Mouse (Mus musculus) mouse embryonic stem cell (cell line): ENCODE measurements around the gene Sema6c.
"Not testable (repeated sequence)": the region's sequence is repeated elsewhere in the genome, so short reads cannot be mapped to it uniquely, and the experiment has no call there.

Experiments used
- in situ Hi-C, 2 experiments: fragments of 300-500 bp; cut with MboI; formaldehyde crosslinking; loops; 1 replicate in 1 of 2; 3 replicates in 1 of 2; pipeline ENCODE4 v1.14.3; 2019 to 2020; ENCODE audit warnings: low sequenced_read_pairs in 2 of 2, low pct_unique_long_range_greater_than_20kb in 1 of 2, mixed read lengths in 1 of 2; ENCODE audit not compliant: unreplicated experiment in 1 of 2

Gene Sema6c

DNA sequence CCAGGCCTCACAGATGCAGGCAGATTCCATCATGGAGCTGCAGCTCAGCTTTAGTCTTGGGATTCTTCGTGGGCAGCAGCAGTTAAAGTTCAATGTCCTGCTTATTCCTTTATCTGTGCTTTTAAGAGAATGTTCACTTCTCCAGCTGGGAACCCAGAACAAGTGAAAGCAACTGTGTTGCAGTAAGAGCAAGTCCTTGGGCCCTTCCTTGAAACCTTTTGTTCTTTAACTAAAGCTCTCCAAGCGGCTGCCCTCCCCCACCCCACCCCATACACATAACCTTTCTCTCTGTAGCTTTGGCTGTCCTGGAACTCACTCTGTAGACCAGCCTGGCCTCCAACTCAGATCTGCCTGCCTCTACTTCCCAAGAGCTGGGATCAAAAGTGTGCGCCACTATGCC, 16.2 kb downstream of the Sema6c start:
- in situ Hi-C loops: no loop called here

DNA sequence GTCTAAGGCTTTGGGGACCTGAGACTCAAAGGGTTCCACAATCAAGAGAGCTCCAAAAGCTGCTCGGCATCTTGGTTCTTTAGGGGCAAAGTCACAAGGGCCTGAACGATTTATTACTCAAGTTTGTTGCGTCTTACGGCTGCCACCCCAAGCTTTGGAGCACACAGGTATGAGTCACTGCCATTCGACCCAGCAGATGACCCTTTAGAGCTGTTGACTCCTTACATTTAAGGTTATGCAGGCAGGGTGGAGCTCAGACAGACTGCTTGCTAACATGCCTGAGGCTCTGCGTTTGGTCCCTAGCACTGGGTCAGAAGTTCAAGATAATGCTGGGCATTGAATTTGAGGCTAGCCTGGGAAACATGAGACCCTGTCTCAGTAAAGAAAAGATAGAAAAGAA, 17.3 kb downstream of the Sema6c start:
- in situ Hi-C loops: no loop called here

DNA sequence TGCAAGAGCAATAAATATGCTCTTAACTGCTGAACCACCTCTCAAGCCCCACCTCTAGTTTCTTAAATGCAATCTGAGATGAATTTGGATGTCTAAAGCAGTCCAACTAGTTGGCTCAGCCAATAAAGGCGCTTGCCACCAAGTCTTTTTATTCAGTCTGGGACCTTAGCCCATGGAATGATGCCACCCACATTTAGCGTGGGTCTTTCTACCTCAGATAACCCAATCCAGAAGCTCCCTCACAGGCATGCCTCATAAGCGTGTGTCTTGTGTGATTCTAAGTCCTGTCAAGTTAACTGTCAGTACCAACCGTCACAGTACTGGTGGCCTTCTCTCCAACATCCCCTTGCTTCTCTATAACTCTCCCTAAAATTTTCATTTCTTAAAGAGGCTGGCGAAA, 18.7 kb downstream of the Sema6c start:
- in situ Hi-C loops: no loop called here

DNA sequence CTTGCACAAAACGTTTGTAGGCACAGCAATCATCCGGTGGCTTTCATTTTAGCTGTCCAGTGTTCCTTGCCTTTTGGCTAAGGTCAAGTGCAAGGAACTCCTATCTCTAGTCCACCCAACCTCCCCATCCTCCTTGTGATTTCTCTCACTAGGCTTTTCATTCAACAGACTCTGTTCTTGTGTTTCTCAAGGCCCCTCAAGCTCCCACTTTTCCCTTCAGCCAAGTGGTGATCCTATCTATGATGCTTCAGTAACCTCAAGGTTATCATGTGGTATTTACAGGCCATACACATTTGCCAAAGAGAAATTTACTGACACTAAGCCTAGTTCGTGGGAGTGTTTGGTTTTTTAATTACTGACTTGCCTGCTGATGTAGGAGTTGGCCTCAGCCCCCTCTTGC, 19.6 kb downstream of the Sema6c start:
- in situ Hi-C loops: no loop called here

GRCm38 (mm10) chr3:95181841-95182240, 21.6 kb downstream of the Sema6c start:
- in situ Hi-C loops: no loop called here

GRCm38 (mm10) chr3:95184796-95185577, 24.7 kb downstream of the Sema6c start:
- in situ Hi-C loops: no loop called here

GRCm38 (mm10) chr3:95186100-95186499, 25.8 kb downstream of the Sema6c start:
- in situ Hi-C loops: no loop called here

DNA sequence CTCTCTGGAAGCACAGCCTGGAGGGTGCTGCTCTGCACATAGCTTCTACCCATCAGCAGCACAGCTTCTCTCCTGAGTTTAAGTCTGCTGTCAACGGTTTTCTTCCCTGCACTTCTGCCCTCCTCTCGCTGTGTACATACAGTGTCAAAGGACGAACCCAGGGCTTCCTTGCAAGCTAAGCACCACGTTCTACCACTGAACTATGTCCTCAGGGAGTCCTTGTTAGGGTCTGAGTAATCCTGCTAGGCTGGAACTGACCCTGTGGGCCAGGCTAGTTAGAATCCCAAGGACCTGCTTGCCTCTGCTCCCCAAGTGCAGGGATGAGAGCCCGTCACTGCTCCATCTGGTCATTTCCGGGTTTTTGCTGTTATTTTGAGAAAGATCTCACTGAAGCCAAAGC, 26.6 kb downstream of the Sema6c start:
- in situ Hi-C loops: no loop called here

DNA sequence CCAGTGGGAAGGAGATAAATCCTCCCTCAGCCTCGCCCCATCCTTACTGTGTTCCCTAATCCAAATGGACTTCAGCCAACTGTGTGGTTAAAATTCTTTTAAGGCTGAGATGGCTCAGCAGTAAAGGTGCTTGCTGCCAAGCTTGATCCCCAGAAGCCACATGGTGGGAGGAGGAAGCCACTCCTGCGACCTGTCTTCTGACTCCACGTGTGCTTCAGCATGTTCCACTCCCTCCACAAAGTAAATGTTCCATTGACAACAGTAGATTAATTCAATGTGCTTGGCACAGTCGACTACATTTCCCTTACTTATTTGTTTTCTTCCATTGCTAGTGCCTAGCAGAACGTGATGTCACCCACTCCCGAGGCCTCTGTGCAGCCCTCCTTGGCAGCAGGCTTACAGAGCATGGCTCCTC, 34.5 kb downstream of the Sema6c start:
- in situ Hi-C loops: no loop called here

DNA sequence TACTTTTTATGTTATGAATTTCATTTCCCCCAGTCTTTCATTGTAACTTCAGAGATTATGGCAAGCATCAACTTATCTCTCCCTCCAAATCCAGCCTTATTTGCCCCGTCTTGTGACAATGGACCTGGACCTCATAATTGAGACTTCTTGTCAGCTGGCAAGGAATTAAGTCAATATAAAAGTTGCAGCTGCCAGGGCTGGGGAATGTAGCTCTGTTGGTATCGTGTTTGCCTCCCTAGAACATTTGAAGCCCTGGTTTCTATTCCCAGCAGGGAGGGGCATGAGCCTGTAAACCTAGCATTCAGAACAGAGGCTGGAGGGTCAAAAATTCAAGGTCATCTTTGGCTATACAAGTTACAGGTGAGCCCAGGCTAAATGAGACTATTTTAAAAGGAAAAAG, 35.5 kb downstream of the Sema6c start:
- in situ Hi-C loops: no loop called here

GRCm38 (mm10) chr3:95199101-95199500, 38.8 kb downstream of the Sema6c start:
- in situ Hi-C loops: no loop called here

- in situ Hi-C loops: no loop called here
These were observed 39.9 kb downstream of the Sema6c start for GRCm38 (mm10) chr3:95200132-95200531.

GRCm38 (mm10) chr3:95200562-95200961, 40.3 kb downstream of the Sema6c start:
- in situ Hi-C loops: no loop called here

- in situ Hi-C loops: no loop called here
These were observed 43.6 kb downstream of the Sema6c start for GRCm38 (mm10) chr3:95203880-95204279.

DNA sequence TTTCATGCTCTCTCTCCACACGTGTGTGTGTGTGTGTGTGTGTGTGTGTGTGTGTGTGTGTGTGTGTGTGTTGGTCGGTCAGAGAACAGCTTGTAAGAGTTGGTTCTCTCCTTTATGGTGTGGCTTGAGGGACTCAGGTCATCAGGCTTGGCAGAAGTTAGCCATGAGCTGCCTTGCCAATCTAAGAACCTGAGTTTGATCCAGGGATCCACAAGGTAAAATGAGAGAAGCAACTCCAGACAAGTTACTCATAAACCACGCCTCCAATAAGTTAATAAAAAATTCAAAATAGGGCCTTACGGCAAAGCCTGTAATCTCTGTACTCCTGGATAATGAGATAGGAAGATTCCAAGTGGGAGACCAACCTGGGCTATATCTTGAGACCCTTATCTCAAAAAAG, 48.0 kb downstream of the Sema6c start:
- in situ Hi-C loops: no loop called here

- in situ Hi-C loops: no loop called here
These were observed 50.3 kb downstream of the Sema6c start for GRCm38 (mm10) chr3:95210585-95210984.

DNA sequence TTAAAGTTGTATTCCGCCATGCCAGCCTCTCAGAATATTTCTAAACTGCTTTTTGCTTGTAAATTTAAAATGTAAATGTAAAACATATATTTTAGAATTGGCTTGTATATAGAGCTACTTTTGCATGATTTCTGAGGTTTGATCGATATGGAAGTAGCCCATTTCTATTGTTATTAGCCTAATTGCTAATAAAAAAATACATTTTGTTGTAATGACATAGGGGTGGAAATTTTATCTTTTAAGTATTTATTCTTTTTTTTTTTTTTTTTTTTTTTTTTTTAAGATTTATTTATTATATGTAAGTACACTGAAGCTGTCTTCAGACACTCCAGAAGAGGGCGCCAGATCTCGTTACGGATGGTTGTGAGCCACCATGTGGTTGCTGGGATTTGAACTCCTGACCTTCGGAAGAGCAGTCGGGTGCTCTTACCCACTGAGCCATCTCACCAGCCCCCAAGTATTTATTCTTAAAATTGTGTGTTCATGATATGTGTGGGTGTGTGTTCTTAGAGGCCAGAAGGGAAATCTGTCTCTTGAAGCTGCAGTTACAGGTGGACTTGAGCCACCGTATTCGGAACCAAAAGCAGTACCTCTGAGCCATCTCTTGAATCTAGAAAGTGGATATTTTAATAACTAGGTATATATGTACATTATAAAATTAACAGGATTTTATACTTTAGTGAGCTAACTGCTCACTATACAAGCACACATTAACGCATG, 52.8 kb downstream of the Sema6c start:
- in situ Hi-C loops: not testable (repeated sequence)

DNA sequence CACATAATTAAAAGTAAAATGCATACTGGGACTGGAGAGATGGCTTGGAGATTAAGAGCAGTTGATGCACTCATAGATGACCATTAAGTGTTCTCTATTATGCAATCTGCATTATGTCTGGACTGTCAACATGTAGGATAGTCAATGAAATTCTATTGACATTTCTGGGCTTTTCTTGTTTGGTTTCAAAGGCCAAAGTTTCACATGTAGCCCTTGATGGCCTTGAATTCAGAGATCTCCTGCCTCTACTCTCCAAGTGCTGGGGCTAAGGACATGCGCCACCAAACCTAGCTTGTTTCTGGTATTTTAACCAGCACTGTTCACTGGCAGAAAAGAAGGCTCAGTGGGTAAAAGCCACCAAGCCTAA, 53.3 kb downstream of the Sema6c start:
- in situ Hi-C loops: no loop called here

- in situ Hi-C loops: no loop called here
These were observed 56.5 kb downstream of the Sema6c start for GRCm38 (mm10) chr3:95216655-95217254.
